In genomic region chr11:102444781-102445180, GRCm38 (mm10) we compare ENCODE assay signal across 8 mouse cellular contexts. TPM values are rescaled to one million over a fixed set of nuclear protein-coding genes. Genes with fewer than 3 reads are reported as not detected.
DNase-seq lines count a peak whose midpoint lies in the region; ATAC-seq and TF ChIP-seq lines count a peak whose summit lies in the region.

No protein-coding gene starts in this region.

- TF ChIP-seq CTCF in left cerebral cortex, adult 2 months (IDR thresholded peaks at IDR 0.05) = no peak

- intact Hi-C loops in left cerebral cortex, adult 2 months (cut with DNase I) = no loop called here

- peak overlapping the region; percentile 79 for H3K4me2 ChIP-seq in forebrain, embryonic 15.5 days (replicated peaks)

- H3K36me3 ChIP-seq in heart, embryonic 10.5 days = peaks cover 38% of the 10 kb centered on the region
- peaks cover 39% of the 10 kb centered on the region for H3K36me3 ChIP-seq in forebrain, embryonic 15.5 days
- peaks cover 44% of the 10 kb centered on the region for H3K36me3 ChIP-seq in midbrain, embryonic 10.5 days

- peak overlapping the region; percentile 9 for H3K9ac ChIP-seq in forebrain, embryonic 15.5 days (replicated peaks)

- H3K4me3 ChIP-seq in heart, embryonic 10.5 days = peak overlapping the region; percentile 92; the same call in 1 of the 2 replicates
- H3K4me3 ChIP-seq in forebrain, embryonic 15.5 days = peak overlapping the region; percentile 96
- H3K4me3 ChIP-seq in midbrain, embryonic 10.5 days = peak overlapping the region; percentile 97
- H3K4me3 ChIP-seq in left cerebral cortex, adult 2 months = no peak overlapping the region

- no peak for DNase-seq in heart, embryonic 10.5 days (ENCODE audit: low spot score)
- no peak for DNase-seq in heart, adult 11 months
- peak; percentile 60 for DNase-seq in R1 (ENCODE audit: low read depth, low spot score)
- peak; percentile 66 for DNase-seq in midbrain, embryonic 10.5 days (ENCODE audit: low spot score)
- DNase-seq in right cerebral cortex, adult 18-20 months = no peak
- no peak for DNase-seq in ovary, adult 18-20 months (ENCODE audit: low spot score)
- no peak for DNase-seq in left cerebral cortex, adult 2 months (ENCODE audit: extremely low spot score in 1 of 2, low spot score in 2 of 2)

- H3K9me3 ChIP-seq in heart, embryonic 10.5 days = no peaks in the 10 kb centered on the region
- no peaks in the 10 kb centered on the region for H3K9me3 ChIP-seq in forebrain, embryonic 15.5 days
- H3K9me3 ChIP-seq in midbrain, embryonic 10.5 days (replicated peaks) = no peaks in the 10 kb centered on the region

- H3K27ac ChIP-seq in heart, embryonic 10.5 days = no peak overlapping the region
- peak overlapping the region; percentile 98 for H3K27ac ChIP-seq in forebrain, embryonic 15.5 days (replicated peaks)
- H3K27ac ChIP-seq in midbrain, embryonic 10.5 days (replicated peaks) = no peak overlapping the region
- H3K27ac ChIP-seq in left cerebral cortex, adult 2 months = no peak overlapping the region

- peaks cover 57% of the 10 kb centered on the region for H3K4me1 ChIP-seq in heart, embryonic 10.5 days
- H3K4me1 ChIP-seq in forebrain, embryonic 15.5 days = peaks cover 45% of the 10 kb centered on the region
- peaks cover 58% of the 10 kb centered on the region for H3K4me1 ChIP-seq in midbrain, embryonic 10.5 days

- H3K27me3 ChIP-seq in heart, embryonic 10.5 days (ENCODE audit: insufficient read depth, poor library complexity, severe bottlenecking) = peaks cover 38% of the 10 kb centered on the region
- no peaks in the 10 kb centered on the region for H3K27me3 ChIP-seq in forebrain, embryonic 15.5 days
- peaks cover 37% of the 10 kb centered on the region for H3K27me3 ChIP-seq in midbrain, embryonic 10.5 days (ENCODE audit: low read depth, poor library complexity, severe bottlenecking)

- ATAC-seq in forebrain, embryonic 15.5 days (replicated peaks) = no peak

- WGBS in heart, embryonic 10.5 days = 8% methylated on average over 6 of the region's 6 CpGs
- 7% methylated on average over 6 of the region's 6 CpGs for WGBS in forebrain, embryonic 15.5 days
- WGBS in midbrain, embryonic 10.5 days = 7% methylated on average over 6 of the region's 6 CpGs

RNA-seq across cellular contexts. Expression of gene Fam171a2, which starts 2.7 kb away (rescaled TPM):
- polyA plus RNA-seq in heart, embryonic 10.5 days (2016; fragmentation: Nextera tagmentation; extraction: Ambion mirVana) = 1.7 and 3.6 TPM in 2 replicates
- 22.5 and 24.3 TPM in 2 replicates for polyA plus RNA-seq in forebrain, embryonic 15.5 days (2015; fragmentation: Nextera tagmentation; extraction: Ambion mirVana)
- polyA plus RNA-seq in midbrain, embryonic 10.5 days (2016; fragmentation: Nextera tagmentation; extraction: Ambion mirVana) = 3.0 and 4.0 TPM in 2 replicates
- 100 to 1,000 TPM; 117 to 123 TPM for total RNA-seq in left cerebral cortex, adult 2 months (2021)

RNA-seq across cellular contexts. Expression of gene Grn, which starts 14.7 kb away (rescaled TPM):
- 109 and 151 TPM in 2 replicates for polyA plus RNA-seq in heart, embryonic 10.5 days (2016; fragmentation: Nextera tagmentation; extraction: Ambion mirVana)
- polyA plus RNA-seq in forebrain, embryonic 15.5 days (2015; fragmentation: Nextera tagmentation; extraction: Ambion mirVana) = 61.8 and 62.0 TPM in 2 replicates
- polyA plus RNA-seq in midbrain, embryonic 10.5 days (2016; fragmentation: Nextera tagmentation; extraction: Ambion mirVana) = 63.5 and 77.1 TPM in 2 replicates
- 10 to 100 TPM; 58.1 to 66.2 TPM for total RNA-seq in left cerebral cortex, adult 2 months (2021)

RNA-seq across cellular contexts. Expression of gene Itga2b, which starts 25.1 kb away (rescaled TPM):
- 13.2 and 19.5 TPM in 2 replicates for polyA plus RNA-seq in heart, embryonic 10.5 days (2016; fragmentation: Nextera tagmentation; extraction: Ambion mirVana)
- polyA plus RNA-seq in forebrain, embryonic 15.5 days (2015; fragmentation: Nextera tagmentation; extraction: Ambion mirVana) = 4.0 and 4.7 TPM in 2 replicates
- 5.8 and 6.9 TPM in 2 replicates for polyA plus RNA-seq in midbrain, embryonic 10.5 days (2016; fragmentation: Nextera tagmentation; extraction: Ambion mirVana)
- total RNA-seq in left cerebral cortex, adult 2 months (2021) = 1 to 10 TPM; 2.5 to 4.1 TPM

RNA-seq across cellular contexts. Expression of gene Slc25a39, which starts 37.0 kb away (rescaled TPM):
- 313 and 314 TPM in 2 replicates for polyA plus RNA-seq in heart, embryonic 10.5 days (2016; fragmentation: Nextera tagmentation; extraction: Ambion mirVana)
- polyA plus RNA-seq in forebrain, embryonic 15.5 days (2015; fragmentation: Nextera tagmentation; extraction: Ambion mirVana) = 144 TPM in 2 replicates
- polyA plus RNA-seq in midbrain, embryonic 10.5 days (2016; fragmentation: Nextera tagmentation; extraction: Ambion mirVana) = 234 and 249 TPM in 2 replicates
- total RNA-seq in left cerebral cortex, adult 2 months (2021) = 10 to 100 TPM; 65.7 to 68.6 TPM

RNA-seq across cellular contexts. Expression of gene Rundc3a, which starts 51.6 kb away (rescaled TPM):
- polyA plus RNA-seq in heart, embryonic 10.5 days (2016; fragmentation: Nextera tagmentation; extraction: Ambion mirVana) = 0.74 and 1.8 TPM in 2 replicates
- 149 and 150 TPM in 2 replicates for polyA plus RNA-seq in forebrain, embryonic 15.5 days (2015; fragmentation: Nextera tagmentation; extraction: Ambion mirVana)
- 21.5 and 40.7 TPM in 2 replicates for polyA plus RNA-seq in midbrain, embryonic 10.5 days (2016; fragmentation: Nextera tagmentation; extraction: Ambion mirVana)
- 100 to 1,000 TPM; 505 to 522 TPM for total RNA-seq in left cerebral cortex, adult 2 months (2021)

Comparison
In these comparisons a context has a peak if more than half of its experiments do, and no peak if none do; other contexts are left out.
1. DNase-seq: peak in R1 (single experiment) and midbrain, embryonic 10.5 days (single experiment); none in heart, embryonic 10.5 days (single experiment), heart, adult 11 months (single experiment), right cerebral cortex, adult 18-20 months (single experiment), ovary, adult 18-20 months (single experiment) and left cerebral cortex, adult 2 months (0 of 2).